Comparison of ENCODE assay signal across 8 mouse cellular contexts in the genomic region with DNA sequence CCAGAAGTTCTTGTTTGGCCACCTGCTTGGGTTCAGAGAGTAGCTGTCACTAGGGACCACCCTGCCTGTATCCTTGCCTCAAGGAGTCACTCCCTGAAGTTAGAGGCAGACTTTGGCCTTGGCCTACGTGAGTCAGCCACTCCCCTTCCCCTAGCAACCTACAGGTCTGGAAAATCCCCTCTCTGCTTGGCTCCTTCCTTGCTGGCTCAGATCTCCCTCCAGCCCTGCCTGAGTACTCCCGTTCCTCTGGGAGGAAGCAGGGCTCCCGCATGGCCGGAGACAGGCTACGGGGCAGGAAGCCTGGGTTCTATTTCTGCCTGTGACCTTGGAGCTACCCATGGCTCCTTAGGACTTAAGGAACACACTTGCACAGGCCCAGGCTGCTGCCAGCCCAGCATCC. TPM values are rescaled to one million over a fixed set of nuclear protein-coding genes. Genes with fewer than 3 reads are reported as not detected.
DNase-seq lines count a peak whose midpoint lies in the region; ATAC-seq lines count a peak whose summit lies in the region.

No protein-coding gene starts in this region.

- peak overlapping the region; percentile 22; the same call in 1 of the 2 replicates for H3K9ac ChIP-seq in lung, embryonic 16.5 days (ENCODE audit: low read length)
- H3K9ac ChIP-seq in heart, embryonic 12.5 days: peak overlapping the region; percentile 50; the same call in 1 of the 2 replicates
- H3K9ac ChIP-seq in kidney, embryonic 14.5 days (ENCODE audit: low read depth, low read length): no peak overlapping the region
- H3K9ac ChIP-seq in stomach, embryonic 16.5 days (ENCODE audit: low read length): peak overlapping the region; percentile 55
- H3K9ac ChIP-seq in forebrain, embryonic 16.5 days (replicated peaks; ENCODE audit: low read depth, low read length): no peak overlapping the region

- H3K4me2 ChIP-seq in lung, embryonic 16.5 days (ENCODE audit: low read depth, low read length): no peak overlapping the region
- H3K4me2 ChIP-seq in heart, embryonic 12.5 days: no peak overlapping the region
- H3K4me2 ChIP-seq in kidney, embryonic 14.5 days (replicated peaks; ENCODE audit: low read depth, low read length): no peak overlapping the region; the same call in 1 of the 2 replicates
- no peak overlapping the region for H3K4me2 ChIP-seq in stomach, embryonic 16.5 days (ENCODE audit: low read depth, low read length)
- no peak overlapping the region for H3K4me2 ChIP-seq in forebrain, embryonic 16.5 days (ENCODE audit: low read length)

- no peak for DNase-seq in lung, postnatal 14 days
- no peak for DNase-seq in thymus, postnatal 10 days (ENCODE audit: low spot score in 2 of 2)
- DNase-seq in layer of hippocampus, postnatal 25 days (ENCODE audit: extremely low spot score in 1 of 2, low spot score in 1 of 2): no peak

- WGBS in lung, embryonic 16.5 days: 66% methylated on average over 5 of the region's 5 CpGs
- WGBS in heart, embryonic 12.5 days: 31% methylated on average over 5 of the region's 5 CpGs
- 40% methylated on average over 5 of the region's 5 CpGs for WGBS in kidney, embryonic 14.5 days
- 44% methylated on average over 5 of the region's 5 CpGs for WGBS in stomach, embryonic 16.5 days
- 83% methylated on average over 5 of the region's 5 CpGs for WGBS in forebrain, embryonic 16.5 days

- no peaks in the 10 kb centered on the region for H3K27me3 ChIP-seq in lung, embryonic 16.5 days (ENCODE audit: control insufficient read depth, insufficient read depth, low read depth, low read length)
- no peaks in the 10 kb centered on the region for H3K27me3 ChIP-seq in heart, embryonic 12.5 days (replicated peaks)
- no peaks in the 10 kb centered on the region for H3K27me3 ChIP-seq in kidney, embryonic 14.5 days (ENCODE audit: control insufficient read depth, insufficient read depth, low read length)
- no peaks in the 10 kb centered on the region for H3K27me3 ChIP-seq in stomach, embryonic 16.5 days (ENCODE audit: control insufficient read depth, insufficient read depth, low read length)
- no peaks in the 10 kb centered on the region for H3K27me3 ChIP-seq in forebrain, embryonic 16.5 days (replicated peaks; ENCODE audit: control insufficient read depth, insufficient read depth, low read length)

- no peaks in the 10 kb centered on the region for H3K9me3 ChIP-seq in lung, embryonic 16.5 days (ENCODE audit: control insufficient read depth, low read length)
- H3K9me3 ChIP-seq in heart, embryonic 12.5 days (replicated peaks): no peaks in the 10 kb centered on the region
- no peaks in the 10 kb centered on the region for H3K9me3 ChIP-seq in kidney, embryonic 14.5 days (ENCODE audit: control insufficient read depth, low read length)
- no peaks in the 10 kb centered on the region for H3K9me3 ChIP-seq in stomach, embryonic 16.5 days (replicated peaks; ENCODE audit: control insufficient read depth, low read length)
- no peaks in the 10 kb centered on the region for H3K9me3 ChIP-seq in forebrain, embryonic 16.5 days (ENCODE audit: control insufficient read depth, low read length)

- peak; percentile 55 for ATAC-seq in lung, embryonic 16.5 days (ENCODE audit: low read depth)
- peak; percentile 23; the same call in 1 of the 2 replicates for ATAC-seq in heart, embryonic 12.5 days (ENCODE audit: insufficient number of reproducible peaks, low FRiP score)
- ATAC-seq in kidney, embryonic 14.5 days (ENCODE audit: low FRiP score, low TSS enrichment): peak; percentile 40
- peak; percentile 68 for ATAC-seq in stomach, embryonic 16.5 days (ENCODE audit: insufficient read depth, low FRiP score)
- no peak for ATAC-seq in forebrain, embryonic 16.5 days

- H3K36me3 ChIP-seq in lung, embryonic 16.5 days (ENCODE audit: control insufficient read depth, insufficient read depth, low read length): peaks cover 5% of the 10 kb centered on the region
- peaks cover 26% of the 10 kb centered on the region for H3K36me3 ChIP-seq in heart, embryonic 12.5 days
- H3K36me3 ChIP-seq in kidney, embryonic 14.5 days (ENCODE audit: control insufficient read depth, insufficient read depth, low read length): peaks cover 12% of the 10 kb centered on the region; the same call in 1 of the 2 replicates
- H3K36me3 ChIP-seq in stomach, embryonic 16.5 days (ENCODE audit: control insufficient read depth, insufficient read depth, low read length): no peaks in the 10 kb centered on the region
- H3K36me3 ChIP-seq in forebrain, embryonic 16.5 days (ENCODE audit: control insufficient read depth, insufficient read depth): no peaks in the 10 kb centered on the region

- H3K4me3 ChIP-seq in lung, embryonic 16.5 days (ENCODE audit: low read length): no peak overlapping the region
- no peak overlapping the region for H3K4me3 ChIP-seq in heart, embryonic 12.5 days
- no peak overlapping the region for H3K4me3 ChIP-seq in kidney, embryonic 14.5 days (ENCODE audit: low read length)
- no peak overlapping the region for H3K4me3 ChIP-seq in stomach, embryonic 16.5 days (replicated peaks; ENCODE audit: low read length)
- H3K4me3 ChIP-seq in forebrain, embryonic 16.5 days (replicated peaks; ENCODE audit: low read length): no peak overlapping the region

- H3K4me1 ChIP-seq in lung, embryonic 16.5 days (replicated peaks; ENCODE audit: control insufficient read depth, insufficient read depth, low read length): peaks cover 49% of the 10 kb centered on the region
- H3K4me1 ChIP-seq in heart, embryonic 12.5 days (replicated peaks): peaks cover 99% of the 10 kb centered on the region
- H3K4me1 ChIP-seq in kidney, embryonic 14.5 days (ENCODE audit: control insufficient read depth, insufficient read depth, low read length): peaks cover 54% of the 10 kb centered on the region
- H3K4me1 ChIP-seq in stomach, embryonic 16.5 days (ENCODE audit: control insufficient read depth, insufficient read depth, low read length): peaks cover 45% of the 10 kb centered on the region
- peaks cover 8% of the 10 kb centered on the region for H3K4me1 ChIP-seq in forebrain, embryonic 16.5 days (replicated peaks; ENCODE audit: control insufficient read depth, insufficient read depth, low read length)

- H3K27ac ChIP-seq in lung, embryonic 16.5 days (ENCODE audit: low read length): peak overlapping the region; percentile 87
- H3K27ac ChIP-seq in heart, embryonic 12.5 days (ENCODE audit: poor library complexity, severe bottlenecking): peak overlapping the region; percentile 99
- peak overlapping the region; percentile 86 for H3K27ac ChIP-seq in kidney, embryonic 14.5 days (ENCODE audit: low read depth, low read length)
- H3K27ac ChIP-seq in stomach, embryonic 16.5 days (ENCODE audit: low read length): peak overlapping the region; percentile 82
- H3K27ac ChIP-seq in forebrain, embryonic 16.5 days (ENCODE audit: low read length): no peak overlapping the region

RNA-seq across cellular contexts. Expression of a gene that starts 28.8 kb away (rescaled TPM):
- 34.7 and 35.2 TPM in 2 replicates for polyA plus RNA-seq in lung, embryonic 16.5 days (2015; fragmentation: Nextera tagmentation; extraction: Ambion mirVana)
- polyA plus RNA-seq in heart, embryonic 12.5 days (2016; fragmentation: Nextera tagmentation; extraction: Ambion mirVana): 51.8 and 61.5 TPM in 2 replicates
- polyA plus RNA-seq in kidney, embryonic 14.5 days (2014; fragmentation: Nextera tagmentation; extraction: Ambion mirVana): 39.6 and 56.2 TPM in 2 replicates
- polyA plus RNA-seq in stomach, embryonic 16.5 days (2015; fragmentation: Nextera tagmentation; extraction: Ambion mirVana): 29.5 and 31.7 TPM in 2 replicates
- total RNA-seq in layer of hippocampus, postnatal 25 days (2021): 10 to 100 TPM in 1 of 2 experiments, 1 to 10 TPM in 1; 5.6 to 10.8 TPM
- 3.2 and 4.9 TPM in 2 replicates for polyA plus RNA-seq in forebrain, embryonic 16.5 days (2015; fragmentation: Nextera tagmentation; extraction: Ambion mirVana)

RNA-seq across cellular contexts. Expression of a gene that starts 44.3 kb away (rescaled TPM):
- not detected in 2 replicates for polyA plus RNA-seq in lung, embryonic 16.5 days (2015; fragmentation: Nextera tagmentation; extraction: Ambion mirVana)
- not detected in 2 replicates for polyA plus RNA-seq in heart, embryonic 12.5 days (2016; fragmentation: Nextera tagmentation; extraction: Ambion mirVana)
- polyA plus RNA-seq in kidney, embryonic 14.5 days (2014; fragmentation: Nextera tagmentation; extraction: Ambion mirVana): not detected in 2 replicates
- not detected in 2 replicates for polyA plus RNA-seq in stomach, embryonic 16.5 days (2015; fragmentation: Nextera tagmentation; extraction: Ambion mirVana)
- total RNA-seq in layer of hippocampus, postnatal 25 days (2021): not detected
- polyA plus RNA-seq in forebrain, embryonic 16.5 days (2015; fragmentation: Nextera tagmentation; extraction: Ambion mirVana): not detected in 2 replicates

Comparison
In these comparisons a context has a peak if more than half of its experiments do, and no peak if none do; other contexts are left out.
1. H3K9ac ChIP-seq: peak in lung, embryonic 16.5 days (single experiment), heart, embryonic 12.5 days (single experiment) and stomach, embryonic 16.5 days (single experiment); none in kidney, embryonic 14.5 days (single experiment) and forebrain, embryonic 16.5 days (single experiment).